Mouse (Mus musculus): ENCODE results near the gene C530008M17Rik. TPM values are rescaled to one million over a fixed set of nuclear protein-coding genes. Genes with fewer than 3 reads are reported as not detected.

C530008M17Rik gene
- polyA plus RNA-seq, 1 experiment from 2014 or later = 58.3 TPM

DNA sequence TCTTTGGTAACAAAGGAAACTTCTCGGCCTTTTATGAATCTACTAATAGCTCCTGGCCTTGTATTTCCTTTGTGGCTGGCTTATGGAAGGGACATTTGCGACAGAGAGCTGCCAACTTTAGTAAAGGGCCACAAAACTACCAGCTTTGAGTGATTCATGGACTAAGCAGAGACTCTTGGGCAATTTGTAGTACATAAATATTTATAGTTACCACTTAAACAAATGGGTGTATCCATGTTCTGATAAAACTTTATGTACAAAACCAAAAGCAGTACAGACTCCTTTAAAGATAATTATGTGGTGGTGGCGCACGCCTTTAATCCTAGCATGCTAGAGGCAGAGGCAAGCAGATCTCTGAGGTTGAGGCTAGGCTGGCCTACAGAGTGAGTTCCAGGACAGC lies 133.6 kb downstream of the C530008M17Rik start:
- Histone ChIP-seq H3K9me3 (replicated peaks; ENCODE audit: control insufficient read depth, low read length, poor library complexity, severe bottlenecking) (no peaks in the 10 kb centered on the region), H3K27ac (ENCODE audit: low read length) (no peak overlapping the region), H3K36me3 (ENCODE audit: control insufficient read depth, insufficient read depth, low read length) (0 out of 2 replicates have a peak, but pooled peaks cover 5% of the 10 kb centered on the region), H3K4me1 (ENCODE audit: control insufficient read depth, insufficient read depth, low read length) (no peaks in the 10 kb centered on the region), H3K4me2 (ENCODE audit: low read length) (no peak overlapping the region), H3K9ac (ENCODE audit: low read depth, low read length) (no peak overlapping the region), H3K27me3 (ENCODE audit: control insufficient read depth, insufficient read depth, low read depth, low read length) (no peaks in the 10 kb centered on the region), H3K4me3 (ENCODE audit: low read depth, low read length) (no peak overlapping the region)
- 91% methylated on average over 4 of the region's 4 CpGs for WGBS
- ATAC-seq = no peak

DNA sequence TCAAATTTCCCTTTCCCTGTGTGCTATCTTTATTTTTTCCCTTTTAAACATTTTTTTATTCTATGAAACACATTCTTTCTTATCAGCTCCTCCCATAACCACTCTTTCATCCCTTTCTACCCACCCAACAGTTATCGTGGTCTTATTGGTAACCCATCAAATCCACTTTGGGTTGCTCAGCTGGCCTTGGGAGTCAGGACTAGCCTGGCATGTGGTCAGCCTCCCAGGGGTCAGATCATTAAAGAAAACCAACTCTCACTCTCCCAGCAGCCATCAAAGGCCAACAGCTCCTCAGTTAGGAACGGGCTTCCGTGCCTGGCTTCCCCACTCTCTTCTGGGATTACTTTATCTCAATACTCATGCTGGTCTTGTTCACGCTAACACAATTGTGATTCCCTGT lies 135.0 kb downstream of the C530008M17Rik start:
- H3K9ac ChIP-seq (ENCODE audit: low read depth, low read length) = no peak overlapping the region
- ATAC-seq = no peak

DNA sequence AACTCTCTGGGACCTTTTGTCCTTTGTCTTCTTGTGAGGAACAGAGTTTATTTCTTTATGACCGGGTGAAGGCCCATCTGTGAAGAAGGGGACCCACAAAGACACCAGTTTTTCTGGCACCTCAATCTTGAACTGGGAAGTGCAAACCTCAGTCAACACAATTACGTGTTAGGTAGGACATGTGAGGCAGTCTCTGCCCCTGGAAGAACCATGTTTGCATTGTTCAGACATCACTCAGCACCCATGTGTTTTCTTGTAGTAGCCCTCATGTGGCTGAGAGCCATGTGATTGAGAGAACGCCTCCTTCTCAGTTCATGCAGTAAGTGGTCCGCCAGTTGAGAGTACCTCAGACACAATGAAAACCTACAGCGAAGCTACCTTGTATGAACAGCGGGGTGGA lies 136.4 kb downstream of the C530008M17Rik start:
- WGBS = 96% methylated on average over 6 of the region's 6 CpGs
- Histone ChIP-seq H3K4me2 (ENCODE audit: low read length) (no peak overlapping the region), H3K9me3 (replicated peaks; ENCODE audit: control insufficient read depth, low read length, poor library complexity, severe bottlenecking) (no peaks in the 10 kb centered on the region), H3K4me3 (ENCODE audit: low read depth, low read length) (no peak overlapping the region), H3K4me1 (ENCODE audit: control insufficient read depth, insufficient read depth, low read length) (no peaks in the 10 kb centered on the region), H3K36me3 (ENCODE audit: control insufficient read depth, insufficient read depth, low read length) (0 out of 2 replicates have a peak, but pooled peaks cover 5% of the 10 kb centered on the region), H3K27me3 (ENCODE audit: control insufficient read depth, insufficient read depth, low read depth, low read length) (no peaks in the 10 kb centered on the region), H3K27ac (ENCODE audit: low read length) (no peak overlapping the region), H3K9ac (ENCODE audit: low read depth, low read length) (no peak overlapping the region)
- no peak for ATAC-seq

More for the DNA sequence above, 135.0 kb downstream of the C530008M17Rik start:
- H3K36me3 ChIP-seq (ENCODE audit: control insufficient read depth, insufficient read depth, low read length) = 0 out of 2 replicates have a peak, but pooled peaks cover 5% of the 10 kb centered on the region
- no peak overlapping the region for H3K27ac ChIP-seq (ENCODE audit: low read length)
- no peaks in the 10 kb centered on the region for H3K27me3 ChIP-seq (ENCODE audit: control insufficient read depth, insufficient read depth, low read depth, low read length)
- no peaks in the 10 kb centered on the region for H3K4me1 ChIP-seq (ENCODE audit: control insufficient read depth, insufficient read depth, low read length)
- WGBS = 70% methylated on average over 4 of the region's 4 CpGs
- no peaks in the 10 kb centered on the region for H3K9me3 ChIP-seq (replicated peaks; ENCODE audit: control insufficient read depth, low read length, poor library complexity, severe bottlenecking)
- H3K4me3 ChIP-seq (ENCODE audit: low read depth, low read length) = no peak overlapping the region
- no peak overlapping the region for H3K4me2 ChIP-seq (ENCODE audit: low read length)

DNA sequence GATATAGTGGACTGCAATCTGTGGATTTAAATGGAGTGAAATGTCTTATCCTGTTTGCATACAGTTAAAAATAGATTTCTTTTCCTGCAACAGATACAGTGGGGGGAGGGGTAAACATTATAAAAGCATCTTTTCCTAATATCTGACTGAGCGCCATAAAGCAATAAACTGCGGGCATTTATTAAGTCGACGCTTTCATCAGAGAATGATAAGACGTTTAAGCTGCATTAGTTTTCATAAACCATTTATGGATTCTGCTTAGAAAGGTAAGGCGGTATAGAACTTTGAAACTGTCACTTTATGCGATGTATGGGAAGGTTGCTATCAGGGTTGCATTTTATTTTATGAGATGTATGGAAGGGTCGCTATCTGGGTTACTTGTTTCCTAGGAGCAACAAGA lies 141.7 kb downstream of the C530008M17Rik start:
- Histone ChIP-seq H3K9ac (ENCODE audit: low read depth, low read length) (no peak overlapping the region), H3K27ac (ENCODE audit: low read length) (no peak overlapping the region), H3K9me3 (replicated peaks; ENCODE audit: control insufficient read depth, low read length, poor library complexity, severe bottlenecking) (no peaks in the 10 kb centered on the region), H3K36me3 (ENCODE audit: control insufficient read depth, insufficient read depth, low read length) (0 out of 2 replicates have a peak, but pooled peaks cover 2% of the 10 kb centered on the region), H3K4me3 (ENCODE audit: low read depth, low read length) (no peak overlapping the region), H3K27me3 (ENCODE audit: control insufficient read depth, insufficient read depth, low read depth, low read length) (no peaks in the 10 kb centered on the region), H3K4me1 (ENCODE audit: control insufficient read depth, insufficient read depth, low read length) (no peaks in the 10 kb centered on the region), H3K4me2 (ENCODE audit: low read length) (no peak overlapping the region)
- no peak for ATAC-seq
- 92% methylated on average over 8 of the region's 8 CpGs for WGBS

DNA sequence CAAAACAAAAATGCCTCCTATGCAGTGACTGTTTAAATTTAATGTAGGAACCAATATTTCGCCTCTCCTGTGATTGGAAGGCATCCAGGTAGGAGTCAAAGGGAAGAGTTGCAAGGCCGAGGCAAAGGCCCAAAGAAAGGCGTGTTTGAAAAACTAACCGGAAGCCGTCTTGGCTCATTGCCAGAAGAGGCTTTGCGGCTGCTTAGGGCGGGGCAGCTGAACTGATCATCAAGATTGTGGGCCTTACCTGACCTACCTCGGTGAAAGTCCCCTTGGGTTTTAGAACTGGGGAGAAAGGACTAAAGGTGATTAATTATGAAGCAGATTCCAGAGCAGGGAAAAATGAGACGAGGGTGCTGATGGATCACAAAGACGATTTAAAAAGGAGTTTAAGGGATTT lies 143.2 kb downstream of the C530008M17Rik start:
- Histone ChIP-seq H3K27me3 (ENCODE audit: control insufficient read depth, insufficient read depth, low read depth, low read length) (no peaks in the 10 kb centered on the region), H3K9ac (ENCODE audit: low read depth, low read length) (no peak overlapping the region), H3K4me2 (ENCODE audit: low read length) (no peak overlapping the region), H3K4me1 (ENCODE audit: control insufficient read depth, insufficient read depth, low read length) (no peaks in the 10 kb centered on the region), H3K9me3 (replicated peaks; ENCODE audit: control insufficient read depth, low read length, poor library complexity, severe bottlenecking) (no peaks in the 10 kb centered on the region), H3K4me3 (ENCODE audit: low read depth, low read length) (no peak overlapping the region), H3K27ac (ENCODE audit: low read length) (no peak overlapping the region), H3K36me3 (ENCODE audit: control insufficient read depth, insufficient read depth, low read length) (0 out of 2 replicates have a peak, but pooled peaks cover 2% of the 10 kb centered on the region)
- ATAC-seq = no peak
- 71% methylated on average over 10 of the region's 10 CpGs for WGBS

DNA sequence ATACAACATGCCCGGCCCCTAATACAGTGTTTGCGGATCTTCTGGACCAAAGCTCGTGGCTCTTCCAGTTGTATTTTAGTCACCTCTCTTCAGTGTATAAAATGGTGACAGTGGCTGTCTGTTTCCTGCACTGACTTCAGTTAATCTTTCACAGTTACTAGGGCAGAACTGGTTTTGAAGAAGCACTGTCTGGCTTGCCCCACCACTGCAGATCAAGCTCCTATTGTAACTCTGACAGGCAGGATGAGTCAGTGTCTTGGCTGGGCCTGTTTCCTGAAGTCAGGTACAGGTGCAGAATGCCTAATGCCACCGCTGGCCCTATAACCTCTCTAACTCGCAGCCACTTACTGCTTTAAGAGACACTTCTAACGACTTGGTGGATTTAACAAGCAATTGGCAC lies 152.7 kb downstream of the C530008M17Rik start:
- Histone ChIP-seq H3K27ac (ENCODE audit: low read length) (no peak overlapping the region), H3K9me3 (replicated peaks; ENCODE audit: control insufficient read depth, low read length, poor library complexity, severe bottlenecking) (no peaks in the 10 kb centered on the region), H3K9ac (ENCODE audit: low read depth, low read length) (no peak overlapping the region), H3K4me1 (ENCODE audit: control insufficient read depth, insufficient read depth, low read length) (no peaks in the 10 kb centered on the region; the same call in 1 of the 2 replicates), H3K36me3 (ENCODE audit: control insufficient read depth, insufficient read depth, low read length) (no peaks in the 10 kb centered on the region), H3K27me3 (ENCODE audit: control insufficient read depth, insufficient read depth, low read depth, low read length) (no peaks in the 10 kb centered on the region), H3K4me3 (ENCODE audit: low read depth, low read length) (no peak overlapping the region), H3K4me2 (ENCODE audit: low read length) (no peak overlapping the region)
- 88% methylated on average over 6 of the region's 6 CpGs for WGBS
- no peak for ATAC-seq

DNA sequence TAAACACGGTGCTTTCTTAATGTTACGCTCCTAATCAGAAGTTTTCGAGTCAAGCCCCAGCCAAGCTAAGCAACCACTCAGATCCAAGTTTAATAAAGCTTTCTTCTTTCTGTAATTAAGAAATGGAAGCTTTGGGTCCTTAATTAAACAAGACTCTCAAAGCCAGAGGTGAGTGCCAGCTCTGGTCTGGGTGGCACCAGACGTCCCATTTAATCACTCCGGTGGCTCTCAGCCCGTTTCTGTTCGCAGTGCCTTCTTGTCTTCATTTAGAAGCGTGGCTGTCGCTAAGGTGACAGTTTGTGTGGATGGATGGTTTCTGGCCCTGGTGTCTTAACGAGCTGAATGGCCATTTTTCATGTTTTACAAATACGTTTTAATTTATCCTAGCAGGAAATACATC lies 158.7 kb downstream of the C530008M17Rik start:
- Histone ChIP-seq H3K27ac (ENCODE audit: low read length) (no peak overlapping the region), H3K4me3 (ENCODE audit: low read depth, low read length) (no peak overlapping the region), H3K4me2 (ENCODE audit: low read length) (no peak overlapping the region), H3K9me3 (replicated peaks; ENCODE audit: control insufficient read depth, low read length, poor library complexity, severe bottlenecking) (no peaks in the 10 kb centered on the region), H3K4me1 (ENCODE audit: control insufficient read depth, insufficient read depth, low read length) (no peaks in the 10 kb centered on the region; the same call in 1 of the 2 replicates), H3K36me3 (ENCODE audit: control insufficient read depth, insufficient read depth, low read length) (no peaks in the 10 kb centered on the region), H3K27me3 (ENCODE audit: control insufficient read depth, insufficient read depth, low read depth, low read length) (no peaks in the 10 kb centered on the region), H3K9ac (ENCODE audit: low read depth, low read length) (no peak overlapping the region)
- no peak for ATAC-seq
- 48% methylated on average over 11 of the region's 11 CpGs for WGBS

DNA sequence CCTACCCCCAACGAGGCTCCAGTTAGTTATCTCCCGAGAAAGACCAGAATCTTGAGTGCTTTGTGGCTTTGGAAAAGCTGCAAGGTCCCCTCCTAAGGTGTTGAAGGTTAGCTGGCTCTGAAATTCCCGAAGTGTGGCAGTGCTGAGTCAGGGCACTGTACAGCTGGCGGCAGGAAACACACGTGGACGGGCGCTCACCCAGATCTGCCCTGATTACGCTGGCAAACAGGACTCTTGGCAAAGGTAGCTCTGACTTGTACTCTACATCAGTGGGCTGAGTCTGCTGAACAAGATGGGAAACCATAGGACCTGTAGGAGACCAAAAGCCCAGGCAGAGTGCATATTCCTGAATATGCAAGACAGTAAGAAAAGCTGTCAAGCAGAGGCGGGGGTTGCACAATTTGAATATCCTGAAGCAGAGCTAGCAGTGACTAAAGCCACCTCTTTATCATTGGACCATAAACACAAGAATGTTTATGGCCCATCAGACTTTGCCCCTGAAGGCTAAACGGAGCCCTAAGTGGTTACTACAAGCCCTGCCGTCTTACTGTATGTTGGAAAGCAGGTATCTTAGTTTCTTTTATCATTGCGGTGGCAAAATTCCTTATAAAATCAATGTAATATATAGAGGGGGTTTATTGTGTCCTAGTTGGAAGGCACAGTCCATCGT lies 159.6 kb downstream of the C530008M17Rik start:
- H3K9me3 ChIP-seq (replicated peaks; ENCODE audit: control insufficient read depth, low read length, poor library complexity, severe bottlenecking) = no peaks in the 10 kb centered on the region
- no peaks in the 10 kb centered on the region for H3K27me3 ChIP-seq (ENCODE audit: control insufficient read depth, insufficient read depth, low read depth, low read length)
- H3K36me3 ChIP-seq (ENCODE audit: control insufficient read depth, insufficient read depth, low read length) = no peaks in the 10 kb centered on the region
- no peak overlapping the region for H3K9ac ChIP-seq (ENCODE audit: low read depth, low read length)
- no peak overlapping the region for H3K4me3 ChIP-seq (ENCODE audit: low read depth, low read length)
- no peak; the same call in 1 of the 2 replicates for ATAC-seq
- H3K4me2 ChIP-seq (ENCODE audit: low read length) = no peak overlapping the region
- 75% methylated on average over 13 of the region's 13 CpGs for WGBS
- H3K27ac ChIP-seq (ENCODE audit: low read length) = no peak overlapping the region
- H3K4me1 ChIP-seq (ENCODE audit: control insufficient read depth, insufficient read depth, low read length) = no peaks in the 10 kb centered on the region; the same call in 1 of the 2 replicates

DNA sequence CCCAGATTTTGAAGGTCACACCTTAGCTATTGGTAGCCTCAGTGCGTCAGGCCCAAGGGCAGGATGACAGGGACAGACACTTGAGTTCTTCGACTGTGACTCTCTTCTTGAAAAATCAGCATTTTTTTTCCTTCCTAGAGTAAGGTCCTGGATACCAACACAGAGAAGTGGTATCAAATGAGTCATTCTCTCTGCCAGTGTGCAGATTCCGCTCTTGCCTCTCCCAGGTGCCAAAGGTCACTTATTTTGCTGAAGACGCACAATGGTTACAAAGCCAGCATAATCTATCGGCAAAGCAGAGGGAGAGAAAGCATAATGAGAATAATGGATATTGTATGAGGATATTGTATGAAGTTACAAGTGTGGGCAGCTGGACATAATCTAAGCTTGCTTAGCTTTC lies 160.4 kb downstream of the C530008M17Rik start:
- ATAC-seq = no peak

More for the DNA sequence above, 160.4 kb downstream of the C530008M17Rik start:
- WGBS = 72% methylated on average over 5 of the region's 5 CpGs
- no peak overlapping the region for H3K4me3 ChIP-seq (ENCODE audit: low read depth, low read length)
- H3K4me2 ChIP-seq (ENCODE audit: low read length) = no peak overlapping the region
- no peak overlapping the region for H3K9ac ChIP-seq (ENCODE audit: low read depth, low read length)
- H3K36me3 ChIP-seq (ENCODE audit: control insufficient read depth, insufficient read depth, low read length) = no peaks in the 10 kb centered on the region
- no peak overlapping the region; the same call in 1 of the 2 replicates for H3K27ac ChIP-seq (ENCODE audit: low read length)
- H3K4me1 ChIP-seq (ENCODE audit: control insufficient read depth, insufficient read depth, low read length) = no peaks in the 10 kb centered on the region; the same call in 1 of the 2 replicates
- H3K9me3 ChIP-seq (replicated peaks; ENCODE audit: control insufficient read depth, low read length, poor library complexity, severe bottlenecking) = no peaks in the 10 kb centered on the region
- H3K27me3 ChIP-seq (ENCODE audit: control insufficient read depth, insufficient read depth, low read depth, low read length) = no peaks in the 10 kb centered on the region
